Comparison of ENCODE assay signal across 13 mouse cellular contexts in the genomic region with DNA sequence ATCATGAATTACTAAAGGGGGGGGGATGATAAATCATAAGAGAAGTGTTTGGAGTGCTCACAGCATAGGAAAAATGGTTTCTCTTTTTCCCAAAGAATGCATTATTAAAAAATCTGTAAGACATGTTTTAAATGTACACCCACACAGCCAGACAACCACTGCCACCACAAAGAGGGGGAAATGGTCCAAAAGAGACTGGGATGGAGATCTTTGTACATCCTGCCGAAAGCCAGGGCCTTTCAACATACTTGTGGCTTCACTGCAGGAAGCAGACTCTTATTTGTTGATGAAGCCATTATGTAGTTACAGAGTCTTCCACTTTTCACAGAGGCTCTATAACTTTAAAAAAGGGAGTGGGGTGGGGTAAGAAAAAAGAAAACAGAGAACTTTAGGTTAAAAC.
"Had no signal": no experiment of that assay in that cellular context is flagged by ENCODE, and none has a peak within 500 bp of the region (broad histone marks: within the 10 kb centered on the region; RNA-seq: fewer than 3 reads in every experiment).

No protein-coding gene starts in this region.

- DNase-seq: kidney, adult 11 months; kidney, adult 8-10 months; kidney, postnatal 10 days; kidney, postnatal 36 days; layer of hippocampus, adult 9-11 months; left cerebral cortex, postnatal 4 days; lung, adult 18-20 months; lung, postnatal 10 days; lung, postnatal 36 days; thymus, adult 2 months; thymus, postnatal 25 days had no signal

- ATAC-seq: midbrain, embryonic 13.5 days; midbrain, embryonic 16.5 days had no signal
